Mouse (Mus musculus): Measurements from ENCODE around the gene Pde3a.

The Pde3a gene

DNA sequence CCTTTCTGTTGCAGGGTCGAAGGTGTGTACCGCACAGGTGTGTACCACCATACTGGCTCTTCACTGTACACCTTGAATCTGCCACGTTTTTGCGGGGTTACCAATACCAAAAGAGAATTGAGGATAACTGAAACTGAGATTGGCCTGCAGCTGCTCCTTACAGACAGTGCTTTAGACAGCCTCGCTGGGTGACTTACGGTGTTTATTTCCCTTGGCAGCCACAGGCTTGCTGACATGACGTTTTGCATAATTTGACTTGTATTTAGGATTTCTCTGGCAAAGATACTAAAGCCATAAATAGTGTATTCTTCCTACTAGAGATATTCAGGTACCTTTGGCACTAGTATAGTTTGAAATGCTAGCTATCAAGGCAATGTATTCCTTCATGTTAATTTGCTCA, 155.6 kb downstream of the Pde3a start:
- in situ Hi-C loops (cut with MboI) = no loop called here

DNA sequence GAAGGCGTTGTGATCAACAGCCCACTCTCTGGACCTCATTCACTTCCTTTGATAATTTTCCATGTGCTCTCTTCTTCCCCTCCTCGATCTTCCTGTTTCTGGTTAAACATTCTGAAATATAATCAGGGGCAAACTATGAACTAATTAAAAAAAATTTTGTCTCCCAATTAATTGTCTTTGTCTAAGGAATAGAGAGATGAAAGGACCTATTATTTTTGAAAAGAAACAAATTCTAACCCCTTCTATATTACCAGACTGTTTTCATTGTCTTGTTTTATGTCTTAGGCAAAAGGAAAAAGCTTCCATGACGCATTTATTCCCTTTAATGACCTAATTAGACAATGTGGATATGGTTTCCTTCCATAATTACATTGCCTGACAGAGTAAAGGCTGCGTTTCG, 156.4 kb downstream of the Pde3a start:
- in situ Hi-C loops (cut with MboI) = no loop called here

DNA sequence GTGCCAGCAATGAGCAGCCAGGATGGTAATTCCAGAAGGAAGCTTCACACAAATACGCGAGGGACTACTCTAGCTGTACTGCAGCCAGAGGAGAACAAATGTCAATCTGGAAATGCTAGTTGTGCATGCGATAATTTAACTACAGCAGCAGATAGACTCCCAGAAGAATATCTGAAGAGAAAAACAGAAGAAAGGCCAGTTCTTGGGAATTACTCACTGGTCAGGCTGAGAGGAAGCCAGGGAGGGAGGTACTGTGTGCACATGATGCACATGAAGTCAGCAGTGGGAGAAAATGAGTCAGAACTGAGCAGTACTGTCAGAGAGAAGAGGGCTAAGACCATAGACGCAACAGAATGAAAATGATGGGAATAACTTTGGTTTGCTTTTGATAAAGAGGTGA, 159.7 kb downstream of the Pde3a start:
- in situ Hi-C loops (cut with MboI) = no loop called here

DNA sequence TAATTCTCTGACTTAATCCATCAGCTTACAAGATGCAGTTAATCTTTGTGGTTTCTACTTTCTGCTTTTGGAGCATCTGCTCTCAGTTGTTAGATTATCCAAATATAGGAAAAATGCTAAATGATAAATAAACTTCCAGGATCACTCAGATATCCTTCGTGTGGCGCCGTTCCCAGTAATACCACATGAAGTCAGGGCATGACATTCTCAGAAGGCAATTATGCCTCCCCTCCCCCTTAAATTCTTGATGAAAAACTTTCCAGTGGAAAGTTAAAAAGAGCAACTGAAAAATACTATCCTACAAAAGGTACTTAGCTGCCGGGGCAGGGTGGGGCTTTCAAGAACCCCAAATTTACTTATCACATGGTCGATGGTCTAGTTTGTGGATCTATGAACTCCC, 161.8 kb downstream of the Pde3a start:
- in situ Hi-C loops (cut with MboI) = no loop called here

DNA sequence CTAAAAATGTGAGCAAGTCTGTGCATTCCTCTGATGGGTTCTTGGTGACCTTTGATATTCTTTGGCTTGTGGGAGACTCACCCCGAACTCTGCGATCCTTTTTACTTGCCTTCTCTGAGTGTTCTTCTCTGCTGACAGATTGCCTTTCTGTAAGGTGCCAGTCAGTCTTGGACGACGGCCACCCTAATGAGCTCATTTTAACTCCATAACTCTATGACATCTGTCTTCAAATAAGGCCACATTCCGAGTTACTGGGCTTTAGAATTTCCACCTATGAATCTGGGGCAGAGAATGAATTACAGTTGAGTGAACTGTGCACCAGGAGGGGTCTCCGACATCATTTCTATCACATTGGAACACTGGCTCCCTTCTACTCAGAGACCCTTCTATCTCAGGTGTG, 176.0 kb downstream of the Pde3a start:
- in situ Hi-C loops (cut with MboI) = no loop called here

DNA sequence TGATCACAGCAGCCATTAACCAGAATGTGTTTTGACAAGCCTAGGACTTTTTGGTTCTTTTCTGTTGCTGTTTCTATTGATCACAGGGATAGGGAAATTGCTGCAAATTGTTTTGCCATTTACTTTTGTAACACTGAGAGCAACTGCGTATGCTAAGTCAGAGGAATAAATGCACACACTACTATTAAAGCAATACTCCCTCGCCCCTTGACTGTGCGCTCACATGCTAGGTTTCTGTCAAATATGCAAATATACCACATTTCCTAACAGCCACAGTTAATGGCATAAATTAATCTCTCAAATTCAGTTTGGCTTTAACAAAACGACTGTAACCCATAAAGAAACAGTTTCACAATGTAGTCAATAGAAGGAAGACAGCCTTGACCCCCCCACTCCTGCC, 179.5 kb downstream of the Pde3a start:
- in situ Hi-C loops (cut with MboI) = no loop called here

DNA sequence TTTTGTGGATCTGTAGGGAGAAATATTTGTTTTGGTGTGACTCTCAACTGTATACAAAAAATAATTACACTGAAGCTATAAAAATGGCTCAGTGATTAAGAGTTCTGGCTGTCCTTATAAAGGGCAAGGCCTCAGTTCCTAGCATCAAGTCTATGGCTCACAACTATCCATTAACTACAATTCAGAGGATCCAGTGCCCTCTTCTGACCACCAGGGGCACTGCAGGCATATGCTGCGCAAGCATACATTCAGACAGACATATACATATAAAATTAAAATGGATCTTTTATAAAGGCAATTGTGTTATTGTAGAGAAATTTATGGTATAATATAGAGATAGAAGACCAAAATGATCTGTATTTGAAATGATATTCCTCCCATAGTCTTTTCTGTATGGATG, 181.1 kb downstream of the Pde3a start:
- in situ Hi-C loops (cut with MboI) = no loop called here

DNA sequence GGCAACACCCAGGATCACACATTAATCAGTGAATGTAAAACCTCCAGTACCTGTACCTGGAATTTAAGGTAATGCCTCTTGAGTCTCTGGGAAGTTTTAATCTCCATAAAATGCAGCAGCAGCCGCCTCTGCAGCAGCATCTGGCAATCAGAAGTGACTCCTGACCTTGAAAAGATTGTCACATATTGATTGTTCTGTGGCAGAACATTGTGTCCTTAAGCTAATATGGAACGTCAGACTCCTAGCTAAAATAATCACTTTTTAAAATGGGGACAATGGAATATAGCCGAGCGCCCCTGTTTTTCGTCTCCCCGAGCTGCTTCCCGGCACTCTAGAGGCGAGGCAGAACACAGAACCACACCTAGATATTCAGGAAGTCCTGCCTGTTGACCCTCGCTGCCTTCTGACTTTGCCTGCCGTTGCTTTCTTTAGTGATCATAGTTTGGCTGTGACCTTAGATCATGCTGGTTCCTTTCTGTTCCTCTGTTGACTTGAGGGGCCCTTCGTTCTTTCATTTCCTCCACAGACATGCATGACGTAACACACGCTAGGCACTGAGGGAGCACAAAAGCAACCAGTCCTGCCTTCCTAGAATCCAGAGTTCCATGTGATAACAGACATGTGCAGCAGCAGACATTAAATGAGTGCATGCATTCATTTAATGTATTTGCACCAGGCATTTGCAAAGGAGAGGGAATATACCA, 183.4 kb downstream of the Pde3a start:
- in situ Hi-C loops (cut with MboI) = no loop called here

DNA sequence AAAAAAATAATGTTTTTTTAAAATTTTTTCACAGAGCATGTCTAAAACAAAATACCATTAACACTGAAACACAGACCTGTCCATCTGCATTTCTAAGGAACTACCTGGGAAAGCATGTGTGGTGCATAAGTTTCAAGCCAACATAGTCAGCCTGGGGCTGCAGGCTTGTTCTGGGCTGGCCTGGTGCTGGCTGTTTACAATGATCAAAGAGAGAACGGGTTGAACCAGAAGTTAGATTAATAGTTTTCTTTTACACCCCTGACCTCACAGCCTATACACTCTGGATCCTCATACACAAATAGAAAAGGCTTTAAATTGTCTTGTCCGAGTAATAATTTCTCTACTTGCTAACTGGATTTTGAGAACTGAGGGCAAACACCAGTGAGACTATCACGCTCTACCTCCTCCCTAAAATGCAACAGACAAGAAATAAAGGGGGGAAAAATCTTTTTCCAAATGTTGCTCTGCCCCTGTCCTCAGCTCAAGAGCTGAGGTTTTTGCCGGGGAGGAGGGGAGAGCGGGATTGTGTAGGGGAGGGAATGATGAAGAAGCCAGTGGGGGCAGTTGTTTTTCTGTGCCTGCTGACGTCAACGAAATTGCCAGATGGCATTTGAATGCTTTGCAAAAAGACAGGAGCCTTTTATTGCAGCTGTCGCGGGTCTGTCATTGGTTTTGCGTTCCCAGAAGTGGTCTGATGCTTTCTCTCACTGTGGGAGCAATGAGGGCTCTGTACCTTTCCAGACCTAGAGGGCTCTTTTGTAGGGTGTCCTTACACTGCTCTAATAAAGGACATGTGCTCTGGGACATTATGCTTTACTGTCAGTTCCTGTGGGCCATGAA, 185.1 kb downstream of the Pde3a start:
- in situ Hi-C loops (cut with MboI) = no loop called here

DNA sequence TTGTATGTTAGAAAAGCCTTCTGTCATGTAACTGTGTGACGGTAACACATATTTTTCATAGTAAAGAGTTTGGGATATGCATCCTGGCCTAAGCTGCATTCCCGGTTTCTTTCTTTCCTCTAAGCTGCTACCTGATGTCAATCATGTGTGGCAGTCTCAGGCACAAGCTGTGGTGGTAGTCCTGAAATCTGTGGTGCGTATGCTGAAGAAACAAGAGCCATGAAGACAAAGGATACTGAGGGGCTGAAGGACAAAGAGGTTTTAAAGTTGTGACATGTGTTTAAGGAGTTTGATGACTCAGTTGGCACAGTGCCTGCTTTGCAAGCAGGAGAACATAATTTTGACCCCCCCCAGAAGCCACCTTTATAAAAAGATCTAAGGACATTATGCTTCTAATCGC, 186.1 kb downstream of the Pde3a start:
- in situ Hi-C loops (cut with MboI) = no loop called here

DNA sequence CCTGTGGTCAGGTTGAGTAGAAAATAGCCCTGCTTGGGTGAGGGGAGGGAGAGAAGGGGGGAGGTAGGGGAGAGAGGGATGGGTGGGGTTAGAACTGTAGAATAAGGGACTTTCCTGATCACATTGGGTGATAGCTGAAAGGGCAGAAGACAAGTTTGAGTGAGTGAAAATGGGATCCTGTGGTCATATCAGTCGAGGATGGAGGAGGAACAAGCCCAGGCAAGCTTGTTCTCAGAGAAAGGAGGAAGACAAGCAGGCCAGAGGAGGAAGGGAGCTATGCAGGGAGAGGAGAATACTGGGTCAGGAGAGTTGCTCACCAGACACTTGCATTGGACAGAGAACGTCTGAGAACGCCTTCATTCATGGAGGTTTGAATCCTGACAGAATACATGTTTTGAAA, 190.9 kb downstream of the Pde3a start:
- in situ Hi-C loops (cut with MboI) = no loop called here

DNA sequence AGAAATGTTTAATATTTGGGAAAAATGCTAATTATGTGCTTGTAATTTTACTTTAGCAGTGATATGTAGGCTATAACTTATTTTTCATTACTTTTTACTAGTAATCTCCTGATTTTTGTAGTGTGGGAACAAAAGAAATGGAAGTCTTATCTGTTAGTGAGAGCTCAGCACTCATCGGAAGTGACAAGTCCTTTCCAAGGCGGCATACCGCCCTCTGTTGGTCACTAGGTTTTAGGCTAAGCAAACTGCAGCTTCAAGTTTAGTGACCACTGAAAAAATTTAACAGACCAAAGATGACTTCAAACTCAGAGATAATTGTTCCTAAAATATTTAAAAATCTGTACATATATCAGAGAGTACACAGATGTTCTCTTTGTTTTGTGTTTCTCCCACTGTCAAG, 198.5 kb downstream of the Pde3a start:
- in situ Hi-C loops (cut with MboI) = no loop called here

DNA sequence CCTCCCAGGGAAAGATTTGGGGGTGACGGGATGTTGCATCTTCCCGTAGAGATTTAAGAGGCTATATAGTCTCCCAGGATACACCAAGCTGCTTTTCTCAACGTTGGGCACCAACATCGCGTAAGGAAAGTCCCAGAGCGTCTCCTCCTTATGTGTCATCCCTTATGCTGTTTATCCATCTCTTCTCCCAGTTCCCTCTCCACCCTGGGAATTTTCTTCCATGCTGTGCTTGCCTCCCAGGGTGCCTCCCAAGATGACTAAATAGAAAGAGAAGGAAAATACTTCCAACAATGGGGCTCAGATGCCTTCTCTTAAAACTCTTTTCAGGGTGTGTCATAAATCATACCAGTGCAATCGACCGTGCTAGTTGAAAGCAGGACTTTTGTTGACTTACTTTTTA, 199.8 kb downstream of the Pde3a start:
- in situ Hi-C loops (cut with MboI) = no loop called here

DNA sequence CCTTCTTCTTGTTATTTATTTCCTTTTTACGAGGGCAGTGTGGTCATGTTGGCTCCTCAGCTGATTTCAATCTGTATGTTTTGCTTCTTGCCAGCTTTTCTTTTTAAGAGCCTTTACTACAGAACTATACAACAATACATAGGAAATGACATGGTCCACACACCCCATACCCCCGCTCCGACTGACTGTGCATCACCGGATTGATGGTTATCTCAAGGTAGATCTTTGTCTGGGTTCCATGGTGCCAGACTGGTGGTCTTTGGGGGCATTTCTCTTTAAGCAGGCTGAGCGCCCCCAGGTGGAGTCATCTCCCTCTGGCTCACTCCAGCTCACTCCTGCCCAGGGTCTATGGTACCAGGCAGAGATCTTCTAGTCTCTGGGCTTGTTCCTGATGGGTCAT, 206.3 kb downstream of the Pde3a start:
- in situ Hi-C loops (cut with MboI) = no loop called here

DNA sequence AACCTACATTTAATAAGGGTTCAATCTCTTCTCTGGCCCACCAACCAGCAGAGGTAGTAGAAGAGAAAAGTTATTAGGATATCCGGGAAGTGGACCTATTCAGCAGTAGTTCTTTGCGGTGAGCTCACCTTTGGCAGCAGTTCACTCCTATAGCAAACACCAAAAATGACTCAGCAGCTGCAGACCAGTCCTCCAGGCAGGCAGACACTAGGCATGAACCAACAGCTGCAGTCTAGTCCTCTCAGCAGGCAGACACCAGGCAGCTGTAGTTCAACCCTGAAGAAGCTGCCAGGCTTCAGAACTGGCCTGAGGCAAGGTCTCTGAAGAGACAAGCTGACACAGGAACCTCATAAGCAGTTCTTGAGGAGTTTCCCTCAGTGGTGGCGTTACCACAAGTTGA, 207.5 kb downstream of the Pde3a start:
- in situ Hi-C loops (cut with MboI) = no loop called here

DNA sequence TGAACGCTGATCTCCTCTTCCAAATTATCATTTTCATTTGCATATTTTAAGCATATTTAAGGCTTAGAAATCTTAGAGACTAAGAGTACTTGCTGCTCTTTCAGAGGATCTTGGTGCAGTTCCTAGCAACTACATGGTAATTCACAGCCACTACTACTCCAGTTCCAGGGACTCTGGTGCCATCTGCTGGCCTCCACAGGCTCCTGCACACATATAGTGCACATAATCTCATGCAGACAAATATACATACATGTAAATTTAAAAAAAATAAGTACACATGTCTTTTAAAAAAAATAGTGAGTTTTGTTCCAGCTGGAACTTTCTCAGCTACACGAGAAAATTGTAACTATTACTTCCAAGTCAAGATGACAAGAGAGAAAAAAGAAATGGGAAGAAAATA, 221.2 kb downstream of the Pde3a start:
- in situ Hi-C loops (cut with MboI) = no loop called here

DNA sequence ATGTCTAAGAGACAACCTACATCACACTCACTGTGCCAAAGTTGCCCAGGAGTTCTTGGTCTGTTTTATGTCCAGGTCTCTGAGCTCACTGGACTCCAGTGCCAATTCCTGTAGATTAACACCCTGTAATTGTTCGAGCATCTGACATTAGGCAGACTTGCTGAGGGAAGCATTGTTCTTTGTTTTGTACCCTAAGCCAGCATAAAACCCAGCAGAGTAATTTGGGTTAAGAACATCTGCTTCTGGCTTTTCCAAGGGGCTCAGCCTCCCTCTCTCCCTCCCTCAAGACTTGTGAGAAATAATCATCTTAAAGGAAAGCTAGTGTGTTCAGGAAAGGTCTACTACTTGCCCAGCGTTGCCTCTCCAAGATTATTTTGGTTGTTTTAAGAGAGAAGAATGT, 225.2 kb downstream of the Pde3a start:
- in situ Hi-C loops (cut with MboI) = no loop called here

DNA sequence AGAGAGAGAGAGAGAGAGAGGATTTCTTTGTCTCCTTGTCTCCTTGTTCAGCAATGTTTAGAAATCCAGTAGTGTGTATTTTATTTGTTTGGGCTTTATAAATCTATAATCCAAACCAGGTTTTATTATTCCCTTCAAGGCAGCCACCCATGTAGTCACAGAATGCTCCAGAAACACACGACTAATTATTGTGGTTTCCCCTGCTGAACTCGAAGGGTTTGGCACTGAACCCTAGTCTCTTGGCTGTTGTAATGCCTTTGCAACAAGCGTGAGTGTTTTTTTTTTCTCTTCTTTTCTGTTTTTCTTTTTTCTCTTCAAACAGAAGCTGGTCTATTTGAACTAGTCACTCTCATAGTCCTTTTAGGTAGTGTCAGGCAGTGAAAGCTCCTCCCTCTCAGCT, 225.6 kb downstream of the Pde3a start:
- in situ Hi-C loops (cut with MboI) = no loop called here

DNA sequence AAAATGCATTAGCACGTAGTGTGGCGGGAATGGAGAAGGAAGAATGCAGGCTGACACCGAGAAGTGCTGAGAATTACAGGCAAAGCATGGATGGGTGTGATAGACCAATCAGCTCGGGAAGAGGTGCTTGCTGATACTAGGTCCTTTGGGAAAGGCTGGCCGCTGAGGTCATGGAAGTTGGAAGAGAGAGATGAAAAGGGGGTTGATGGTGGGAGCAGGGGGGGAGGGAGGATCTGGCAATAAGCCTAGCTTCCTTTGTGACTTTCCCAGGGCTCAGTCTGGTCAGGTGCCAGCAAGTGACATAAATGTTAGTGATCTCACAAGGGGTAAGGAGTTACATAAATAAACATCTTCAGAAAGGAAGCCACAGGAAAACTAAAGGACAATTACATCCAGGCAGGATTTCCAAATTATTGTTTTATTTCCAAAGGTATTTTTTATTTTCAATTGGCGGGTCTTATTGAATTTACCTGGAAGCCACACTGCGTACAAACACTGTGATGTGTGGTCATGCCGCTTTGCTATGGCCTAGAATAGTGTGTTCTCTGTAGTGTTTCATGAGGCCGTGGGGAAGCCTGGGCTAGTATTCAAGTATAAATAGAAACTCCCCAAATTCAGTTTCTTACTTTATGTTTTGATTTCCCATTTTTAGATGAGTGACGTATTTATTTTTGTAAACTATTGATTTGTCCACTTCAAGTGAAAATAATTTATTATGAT, 236.4 kb downstream of the Pde3a start:
- in situ Hi-C loops (cut with MboI) = no loop called here

DNA sequence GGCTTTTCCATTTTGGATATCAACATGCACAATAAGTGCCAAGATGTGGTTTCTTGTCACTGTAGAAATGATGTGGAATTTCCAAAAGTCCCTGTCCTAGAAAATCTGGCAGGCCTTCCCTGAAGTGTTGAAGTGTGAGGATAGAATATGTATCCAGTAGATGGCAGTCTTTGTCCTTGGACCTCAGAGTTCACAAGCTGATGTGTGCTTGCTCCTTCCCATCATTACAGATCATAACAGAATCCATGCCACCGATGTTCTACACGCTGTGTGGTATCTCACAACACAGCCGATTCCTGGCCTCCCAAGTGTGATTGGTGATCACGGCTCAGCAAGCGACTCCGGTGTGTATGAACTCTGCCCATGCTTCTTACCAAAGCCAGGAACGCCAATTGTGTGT, 238.2 kb downstream of the Pde3a start:
- in situ Hi-C loops (cut with MboI) = no loop called here

DNA sequence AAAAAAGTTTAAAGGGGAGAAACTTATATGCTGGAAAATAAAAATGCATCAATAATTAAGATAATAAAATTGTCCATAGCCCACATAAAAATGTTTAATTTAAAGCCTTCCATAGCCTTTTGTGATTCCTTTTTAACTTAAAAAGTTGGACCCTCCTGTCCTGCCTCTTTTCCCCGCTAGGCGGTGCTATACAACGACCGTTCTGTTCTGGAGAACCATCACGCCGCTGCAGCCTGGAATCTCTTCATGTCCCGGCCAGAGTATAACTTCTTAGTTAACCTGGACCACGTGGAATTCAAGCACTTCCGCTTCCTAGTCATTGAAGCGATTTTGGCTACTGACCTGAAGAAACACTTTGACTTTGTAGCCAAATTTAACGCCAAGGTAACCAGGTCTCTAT, 239.6 kb downstream of the Pde3a start:
- in situ Hi-C loops (cut with MboI) = no loop called here

DNA sequence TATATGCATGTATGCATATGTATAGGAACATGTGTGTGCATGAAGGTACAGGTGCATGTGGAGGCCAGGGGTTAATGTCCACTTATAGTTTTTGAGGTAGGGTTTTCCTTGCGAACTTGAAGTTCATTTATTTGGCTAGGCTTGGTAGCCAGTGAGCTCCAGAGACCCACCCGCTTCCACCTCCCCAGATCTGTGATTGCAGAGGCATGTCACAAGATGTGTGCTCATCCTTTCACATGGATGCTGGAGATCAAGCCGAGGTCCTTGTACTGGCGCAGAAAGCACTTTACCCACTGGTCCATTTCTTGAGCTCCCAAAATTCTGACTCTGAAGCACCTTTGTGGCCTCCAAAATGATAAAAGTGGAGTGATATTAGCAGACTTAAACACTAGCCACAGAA, 245.8 kb downstream of the Pde3a start:
- in situ Hi-C loops (cut with MboI) = no loop called here

Data from mature B cell (primary cell).